Mouse (Mus musculus) heart, postnatal 0 days (tissue): ENCODE results near the gene Ghr. TPM values are rescaled to one million over a fixed set of nuclear protein-coding genes. Genes with fewer than 3 reads are reported as not detected.
A peak's percentile ranks its signal among the peaks of the same experiment; 100 is the strongest.

Source experiments
- ATAC-seq: fragments of 200-750 bp; cut with Nextera tagmentation; 2 replicates; pipeline ENCODE4 v1.8.0; 2017; ENCODE audit warnings: low read depth, moderate number of reproducible peaks, moderate library complexity; ENCODE audit not compliant: insufficient read depth
- DNase-seq: peaks from one replicate; pipeline ENCODE4 v3.0.0-alpha.2; 2016; ENCODE audit warnings: low spot score
- H3K27ac ChIP-seq: fragments of 300-500 bp; sonication (generic); 2 replicates; pipeline ENCODE4 v1.5.1; 2014; ENCODE audit warnings: low read depth, mild to moderate bottlenecking
- H3K27me3 ChIP-seq: fragments of 300-500 bp; sonication (generic); 2 replicates; pipeline ENCODE4 v1.6.1; 2014; ENCODE audit warnings: low read length, mixed read lengths; ENCODE audit not compliant: control insufficient read depth, insufficient read depth
- H3K36me3 ChIP-seq: fragments of 300-500 bp; sonication (generic); replicated peaks from 2 replicates; pipeline ENCODE4 v1.6.1; 2014; ENCODE audit warnings: low read length, mixed read lengths; ENCODE audit not compliant: control insufficient read depth, insufficient read depth
- H3K4me1 ChIP-seq: fragments of 300-500 bp; sonication (generic); 2 replicates; pipeline ENCODE4 v1.6.1; 2014; ENCODE audit warnings: antibody characterized with exemption; ENCODE audit not compliant: control insufficient read depth, insufficient read depth
- H3K4me2 ChIP-seq: fragments of 300-500 bp; sonication (generic); 2 replicates; pipeline ENCODE4 v1.6.1; 2014; ENCODE audit warnings: low read depth, mild to moderate bottlenecking, low read length, moderate library complexity
- H3K4me3 ChIP-seq: fragments of 300-500 bp; sonication (generic); 2 replicates; pipeline ENCODE4 v1.5.1; 2014; ENCODE audit warnings: low read depth, low read length
- H3K9ac ChIP-seq: fragments of 300-500 bp; sonication (generic); replicated peaks from 2 replicates; pipeline ENCODE4 v1.6.1; 2014; ENCODE audit warnings: low read depth, low read length, mixed read lengths
- H3K9me3 ChIP-seq: fragments of 300-500 bp; sonication (generic); replicated peaks from 2 replicates; pipeline ENCODE4 v1.6.1; 2016; ENCODE audit warnings: low read length; ENCODE audit not compliant: control insufficient read depth
- CTCF ChIP-seq: IDR thresholded peaks from 2 replicates; pipeline ENCODE4 v1.5.1; 2016; ENCODE audit warnings: antibody characterized with exemption, control low read depth, low read depth
- EP300 ChIP-seq: IDR thresholded peaks from 2 replicates; pipeline ENCODE4 v1.6.1; 2016; ENCODE audit warnings: antibody characterized with exemption, low read depth
- WGBS: fragments of 180-500 bp; shearing (Covaris S2); extraction: QIAGEN DNeasy Blood & Tissue Kit; methylation state at CpG from one replicate; pipeline ENCODE4 v1.1.7; 2014; 5-methylcytosine and 5-hydroxymethylcytosine counted together
- polyA plus RNA-seq: library from polyadenylated mRNA; unstranded; fragments of >200 nt; fragmentation: Nextera tagmentation; extraction: Ambion mirVana; gene quantifications from 2 replicates; pipeline ENCODE4 v1.2.1, GENCODE M21; 2015
- total RNA-seq: library from RNA; depleted of rRNA; stranded (reverse); fragments of >200 nt; gene quantifications from 2 replicates; pipeline ENCODE4 v1.2.3, GENCODE M21; 2014; ENCODE audit warnings: low replicate concordance

Gene Ghr
- total and polyA plus RNA-seq, 2 experiments from 2014 or later = 45.1 to 67.5 TPM

DNA sequence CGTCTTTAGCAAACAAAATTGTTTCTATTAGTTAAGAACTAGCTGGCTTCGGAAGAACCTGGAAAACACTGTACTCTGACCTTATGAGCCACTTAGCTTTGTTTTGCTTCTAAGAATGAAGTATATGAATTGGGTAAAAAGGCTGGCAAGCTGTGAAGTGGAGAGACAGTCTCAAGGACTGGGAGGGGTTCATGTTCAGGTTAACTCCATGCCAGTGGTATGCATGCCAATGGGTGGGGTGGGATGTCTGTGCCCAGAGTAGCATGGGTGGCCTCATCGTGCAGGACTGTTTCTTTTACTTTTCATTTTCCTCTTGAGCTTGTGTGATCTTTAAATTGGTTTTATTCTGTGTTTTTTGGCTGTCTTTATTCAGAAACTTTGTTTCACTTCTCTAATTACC, 165.6 kb downstream of the Ghr start:
- Histone ChIP-seq H3K27ac (no peak overlapping the region), H3K4me1 (no peaks in the 10 kb centered on the region), H3K9ac (no peak overlapping the region), H3K36me3 (no peaks in the 10 kb centered on the region), H3K9me3 (no peaks in the 10 kb centered on the region), H3K4me2 (no peak overlapping the region), H3K4me3 (no peak overlapping the region), H3K27me3 (no peaks in the 10 kb centered on the region)
- WGBS = 80% methylated on average over 3 of the region's 3 CpGs
- ATAC-seq = no peak
- DNase-seq = no peak
- TF ChIP-seq EP300 = no peak
- TF ChIP-seq CTCF = no peak

DNA sequence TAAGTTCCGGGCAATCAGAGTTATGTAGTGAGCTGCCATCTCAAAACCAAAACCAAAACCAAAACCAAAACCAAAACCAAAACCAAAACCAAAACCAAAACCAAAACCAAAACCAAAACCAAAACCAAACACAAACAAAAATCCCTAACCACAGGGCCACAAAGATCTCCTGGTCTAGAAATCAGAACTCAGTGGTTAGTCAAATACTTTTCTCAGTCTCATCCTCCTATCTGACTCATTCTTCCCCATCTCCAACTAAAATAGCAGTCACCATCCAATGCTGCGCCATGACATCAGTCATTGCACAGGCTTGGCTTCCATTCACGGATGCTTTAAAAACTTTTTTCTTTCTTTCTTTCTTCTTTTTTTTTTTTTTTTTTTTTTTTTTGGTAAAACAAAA, 170.2 kb downstream of the Ghr start:
- Histone ChIP-seq H3K27me3 (no peaks in the 10 kb centered on the region), H3K9ac (no peak overlapping the region), H3K9me3 (no peaks in the 10 kb centered on the region), H3K36me3 (no peaks in the 10 kb centered on the region), H3K4me2 (no peak overlapping the region), H3K27ac (no peak overlapping the region), H3K4me3 (no peak overlapping the region), H3K4me1 (0 out of 2 replicates have a peak, but pooled peaks cover 5% of the 10 kb centered on the region)
- 91% methylated on average over 3 of the region's 3 CpGs for WGBS
- ATAC-seq = no peak
- TF ChIP-seq CTCF (no peak), EP300 (no peak)
- no peak for DNase-seq

DNA sequence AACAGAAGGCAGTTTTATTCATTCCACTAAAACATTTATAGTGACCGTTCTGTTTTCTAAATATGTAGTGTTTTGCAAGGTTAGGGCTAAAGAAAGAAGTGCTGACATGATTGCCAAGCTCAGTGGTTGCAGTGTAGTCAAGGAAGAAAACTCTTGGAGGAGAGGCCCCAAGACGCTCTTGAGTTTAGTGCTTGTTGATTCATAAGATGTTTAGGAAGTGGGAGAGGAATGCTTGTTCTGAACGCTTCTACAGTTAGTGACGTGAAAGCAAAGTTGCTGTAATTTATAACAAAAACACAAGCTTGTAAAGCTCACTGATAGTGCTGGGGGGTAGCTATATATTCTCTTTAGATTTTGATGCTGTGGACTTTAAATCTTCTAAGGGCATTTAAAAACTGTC, 174.8 kb downstream of the Ghr start:
- Histone ChIP-seq H3K9me3 (no peaks in the 10 kb centered on the region), H3K4me1 (0 out of 2 replicates have a peak, but pooled peaks cover 5% of the 10 kb centered on the region), H3K4me2 (no peak overlapping the region), H3K27ac (no peak overlapping the region), H3K36me3 (no peaks in the 10 kb centered on the region), H3K9ac (no peak overlapping the region), H3K4me3 (no peak overlapping the region), H3K27me3 (no peaks in the 10 kb centered on the region)
- 72% methylated on average over 4 of the region's 4 CpGs for WGBS
- DNase-seq = no peak
- TF ChIP-seq EP300 = no peak
- no peak for TF ChIP-seq CTCF
- no peak for ATAC-seq

DNA sequence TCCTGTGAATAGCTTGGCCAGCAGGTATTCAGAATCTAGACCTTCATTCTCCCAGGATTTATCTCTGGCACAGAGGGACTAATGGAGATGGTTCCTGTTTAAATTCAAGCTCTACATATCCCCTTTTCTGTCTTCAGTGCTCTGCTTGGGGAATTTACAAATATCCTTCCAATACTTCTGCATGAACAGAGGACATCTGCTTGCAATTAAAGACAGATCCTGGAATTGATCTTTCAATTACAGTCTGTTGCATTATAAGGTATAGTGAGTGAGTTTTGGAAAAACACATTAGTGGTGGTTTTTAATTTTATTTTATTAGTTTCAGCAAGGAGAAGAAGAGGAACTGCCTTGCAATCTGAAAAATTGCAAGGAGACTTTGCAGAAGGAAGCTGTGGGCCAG, 184.1 kb downstream of the Ghr start:
- no peaks in the 10 kb centered on the region for H3K27me3 ChIP-seq
- H3K4me2 ChIP-seq = no peak overlapping the region
- DNase-seq (no peak), ATAC-seq (no peak)
- no peak overlapping the region for H3K9ac ChIP-seq
- H3K9me3 ChIP-seq = no peaks in the 10 kb centered on the region
- TF ChIP-seq CTCF (no peak), EP300 (no peak)
- peaks cover 8% of the 10 kb centered on the region; the same call in 1 of the 2 replicates for H3K4me1 ChIP-seq
- no peak overlapping the region for H3K27ac ChIP-seq
- no peaks in the 10 kb centered on the region for H3K36me3 ChIP-seq
- H3K4me3 ChIP-seq = no peak overlapping the region

DNA sequence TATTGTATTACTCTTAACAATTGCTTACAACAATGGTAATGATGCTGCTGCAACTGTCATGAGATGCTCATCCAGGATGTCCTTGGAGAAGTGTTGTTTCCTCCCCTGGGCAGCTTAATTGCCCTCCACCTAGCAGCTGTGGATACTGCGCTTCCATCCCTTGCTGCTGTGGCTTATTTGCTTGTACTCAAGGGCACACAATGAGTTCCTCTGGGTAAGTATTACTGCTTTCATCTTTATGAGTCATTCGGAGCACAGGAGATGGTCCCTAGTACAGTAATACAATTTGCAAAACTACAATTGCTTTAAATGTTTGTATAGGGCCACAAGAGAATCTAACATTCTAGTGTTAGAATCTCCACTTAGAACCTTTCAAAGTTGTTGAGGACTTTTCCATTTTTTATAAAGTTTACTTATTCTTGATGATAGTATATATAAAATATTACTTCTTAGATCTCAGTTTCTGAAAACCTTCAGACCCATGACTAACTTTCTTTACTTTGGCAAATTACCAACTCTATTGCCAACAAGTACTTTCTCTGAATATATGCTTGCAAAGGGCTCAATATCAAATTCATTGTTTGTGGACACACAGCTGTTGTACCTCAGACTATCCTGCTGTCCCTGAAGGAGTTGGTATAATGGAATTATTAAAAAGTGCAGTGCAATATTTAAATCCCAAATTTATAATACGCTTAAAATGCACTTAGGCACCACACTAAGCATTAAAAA, 185.8 kb downstream of the Ghr start:
- Histone ChIP-seq H3K36me3 (no peaks in the 10 kb centered on the region), H3K4me2 (no peak overlapping the region), H3K9ac (no peak overlapping the region), H3K9me3 (no peaks in the 10 kb centered on the region; the same call in 1 of the 2 replicates), H3K4me3 (no peak overlapping the region), H3K4me1 (peaks cover 8% of the 10 kb centered on the region; the same call in 1 of the 2 replicates), H3K27me3 (no peaks in the 10 kb centered on the region), H3K27ac (no peak overlapping the region)
- no peak for TF ChIP-seq EP300
- no peak for TF ChIP-seq CTCF
- ATAC-seq (no peak), DNase-seq (no peak)
- 76% methylated on average over 3 of the region's 3 CpGs for WGBS

DNA sequence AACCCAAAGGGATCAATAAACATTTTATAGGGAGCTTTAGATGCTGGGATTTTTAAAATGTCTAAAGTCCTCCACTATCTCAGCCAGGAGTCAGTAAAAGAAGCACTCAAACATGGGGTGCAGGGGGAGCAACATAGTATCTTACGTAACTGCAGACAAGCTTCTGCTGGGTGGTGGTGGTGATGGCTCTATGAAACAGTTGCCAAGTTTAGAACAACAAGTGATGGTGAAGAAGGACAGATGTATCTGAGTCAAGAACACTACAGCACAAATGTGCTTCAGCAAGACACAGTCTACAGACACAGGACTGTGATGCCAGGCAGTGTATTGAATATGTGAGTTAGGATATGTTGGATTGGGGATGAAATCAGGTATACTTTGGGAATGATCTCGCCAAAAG, 187.1 kb downstream of the Ghr start:
- H3K9me3 ChIP-seq = no peaks in the 10 kb centered on the region; the same call in 1 of the 2 replicates
- peaks cover 8% of the 10 kb centered on the region; the same call in 1 of the 2 replicates for H3K4me1 ChIP-seq
- H3K27ac ChIP-seq = peak overlapping the region; percentile 9; the same call in 1 of the 2 replicates
- ATAC-seq (no peak), DNase-seq (no peak)
- H3K9ac ChIP-seq = no peak overlapping the region
- H3K4me2 ChIP-seq = no peak overlapping the region
- 64% methylated on average over 2 of the region's 2 CpGs for WGBS
- no peaks in the 10 kb centered on the region for H3K27me3 ChIP-seq
- H3K36me3 ChIP-seq = no peaks in the 10 kb centered on the region
- TF ChIP-seq CTCF (no peak), EP300 (no peak)
- H3K4me3 ChIP-seq = no peak overlapping the region
